Mouse (Mus musculus) CH12.LX (cell line): ENCODE measurements around the gene Hist1h1d.

Experiments used
- CTCF ChIP-seq, 2 experiments: IDR thresholded peaks in 1 of 2; conservative IDR thresholded peaks in 1 of 2; 2 replicates each; pipeline ENCODE4 v1.5.1; 2011 to 2012; ENCODE audit warnings: low read depth in 2 of 2, low read length in 2 of 2, improper control_type of control experiment in 1 of 2, inconsistent platforms in 1 of 2, mild to moderate bottlenecking in 1 of 2, moderate library complexity in 1 of 2
- ELF1 ChIP-seq: IDR thresholded peaks from 2 replicates; pipeline ENCODE4 v1.6.1; 2014; ENCODE audit warnings: low read depth, mild to moderate bottlenecking, inconsistent platforms, low read length, improper control_type of control experiment

DNA sequence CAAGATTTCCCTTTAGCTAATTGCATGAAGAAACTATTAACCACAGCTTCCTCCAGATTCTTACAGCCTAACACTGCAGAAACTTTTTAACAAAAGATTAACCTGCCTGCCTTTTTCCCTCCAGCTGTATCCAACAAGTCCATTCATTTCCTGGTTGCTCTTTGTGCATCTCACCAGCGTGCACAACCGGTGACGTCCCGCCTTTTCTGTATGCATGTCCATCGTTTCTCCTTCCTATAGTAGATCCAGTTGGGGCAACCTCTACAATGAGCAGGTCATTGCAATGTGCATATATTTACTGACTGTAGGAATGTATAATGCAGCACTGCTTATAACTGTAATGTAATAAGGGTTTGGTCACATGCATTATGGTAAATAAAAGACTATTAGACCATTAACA, 29.1 kb upstream of the Hist1h1d start:
- TF ChIP-seq CTCF (conservative IDR thresholded peaks at IDR 0.05 in 1 of 2, IDR thresholded peaks at IDR 0.05 in 1 of 2; ENCODE audit: low read depth in 2 of 2, low read length in 2 of 2), result no peak
- no peak for TF ChIP-seq ELF1
